Mouse (Mus musculus): ENCODE results near the gene Pgam1. TPM values are rescaled to one million over a fixed set of nuclear protein-coding genes. Genes with fewer than 3 reads are reported as not detected.
"Not testable (repeated sequence)": the region's sequence is repeated elsewhere in the genome, so short reads cannot be mapped to it uniquely, and the experiment has no call there.

The Pgam1 gene
- 400 and 416 TPM in 2 replicates for total RNA-seq (2014; rRNA removed)
- 501 and 537 TPM in 2 replicates for polyA plus RNA-seq (2015; fragmentation: Nextera tagmentation; extraction: Ambion mirVana)

DNA sequence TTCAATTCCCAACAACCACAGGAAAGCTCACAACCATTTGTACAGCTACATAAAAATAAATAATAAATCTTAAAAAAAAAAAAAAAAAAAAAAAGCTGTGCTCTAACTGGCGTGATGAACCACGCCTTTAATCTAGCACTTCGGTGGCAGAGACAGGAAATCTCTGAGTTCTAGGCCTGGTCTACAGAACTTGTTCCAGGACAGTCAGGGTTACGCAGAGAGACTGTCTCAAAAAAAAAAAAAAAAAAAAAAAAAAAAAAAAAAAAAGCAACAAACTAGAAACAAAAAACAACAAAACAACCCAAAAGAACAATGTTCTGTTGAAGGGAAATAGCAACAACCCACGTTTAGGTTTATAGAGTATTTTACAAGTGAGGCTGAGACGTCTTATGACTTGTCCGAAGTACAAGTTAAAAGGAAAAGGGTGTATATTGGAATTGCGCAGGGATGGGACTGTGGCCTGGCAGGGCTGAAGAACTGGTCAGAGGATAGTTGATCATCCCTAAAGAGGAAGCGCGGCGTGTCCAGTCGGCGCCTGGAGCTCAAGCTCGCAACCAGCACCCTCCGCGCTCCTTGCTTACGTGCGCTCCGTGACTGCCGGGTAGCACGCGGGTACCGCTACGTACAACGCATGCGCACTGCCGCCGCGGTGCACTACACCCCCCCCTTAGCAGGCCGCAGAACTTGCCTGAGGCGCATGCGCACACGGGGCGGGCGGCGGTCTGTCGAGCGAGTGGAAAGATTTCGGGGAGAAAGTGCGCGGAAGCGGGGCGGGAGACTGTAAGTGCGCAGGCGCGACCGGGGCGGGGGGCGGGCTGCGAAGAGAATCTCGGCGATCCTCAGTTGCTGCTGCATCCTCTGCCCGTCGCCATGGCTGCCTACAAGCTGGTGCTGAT, at the start of gene Pgam1:
Pgam1 (plus strand) TSS at position 746 of the 896 bp plus-strand sequence.
- Histone ChIP-seq H3K27ac (ENCODE audit: low read depth, low read length) (peak within 1 kb of the TSS; percentile 84), H3K27me3 (ENCODE audit: insufficient read depth, low read length) (no peaks in the 10 kb centered on the region), H3K36me3 (ENCODE audit: insufficient read depth) (peaks cover 8% of the 10 kb centered on the region), H3K9ac (peak within 1 kb of the TSS; percentile 85), H3K4me2 (ENCODE audit: low read depth) (peak within 1 kb of the TSS; percentile 86), H3K9me3 (ENCODE audit: low read length) (no peaks in the 10 kb centered on the region), H3K4me3 (ENCODE audit: low read depth, low read length) (peak within 1 kb of the TSS; percentile 85), H3K4me1 (ENCODE audit: insufficient read depth) (peaks cover 19% of the 10 kb centered on the region)
- 4% methylated on average over 50 of the region's 54 CpGs for WGBS
- ATAC-seq (peak; percentile 97), DNase-seq (peak; percentile 100)
- no peak for TF ChIP-seq CTCF (IDR thresholded peaks at IDR 0.05; ENCODE audit: low read depth)

DNA sequence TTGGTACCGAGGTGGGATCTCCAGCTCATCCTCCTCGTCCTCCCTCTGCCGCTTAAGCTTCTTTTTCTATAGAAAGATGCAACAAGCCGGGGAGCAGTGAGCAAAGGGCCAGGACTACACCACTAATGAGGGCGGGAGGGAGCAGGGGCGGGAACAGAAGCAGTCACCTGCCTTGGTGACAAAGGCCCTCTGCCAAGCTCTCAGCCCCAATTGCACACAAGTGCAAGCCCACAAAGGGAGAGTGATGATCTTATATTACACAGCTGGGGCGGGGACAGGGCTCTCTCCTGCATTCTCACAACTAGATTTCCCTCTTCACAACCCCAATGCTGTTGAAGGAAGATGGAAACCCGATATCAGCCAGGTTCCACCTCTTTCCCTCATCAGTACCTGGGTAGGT, 45.0 kb upstream of the Pgam1 start:
- DNase-seq, result no peak
- no peak overlapping the region for H3K9ac ChIP-seq
- no peak for ATAC-seq
- H3K36me3 ChIP-seq (ENCODE audit: insufficient read depth), result peaks cover 80% of the 10 kb centered on the region
- H3K9me3 ChIP-seq (ENCODE audit: low read length), result no peaks in the 10 kb centered on the region
- H3K27ac ChIP-seq (ENCODE audit: low read depth, low read length), result no peak overlapping the region
- H3K4me3 ChIP-seq (ENCODE audit: low read depth, low read length), result no peak overlapping the region
- no peak for TF ChIP-seq CTCF (IDR thresholded peaks at IDR 0.05; ENCODE audit: low read depth)
- no peaks in the 10 kb centered on the region for H3K27me3 ChIP-seq (ENCODE audit: insufficient read depth, low read length)
- 85% methylated on average over 8 of the region's 8 CpGs for WGBS
- no peaks in the 10 kb centered on the region for H3K4me1 ChIP-seq (ENCODE audit: insufficient read depth)
- no peak overlapping the region for H3K4me2 ChIP-seq (ENCODE audit: low read depth)

DNA sequence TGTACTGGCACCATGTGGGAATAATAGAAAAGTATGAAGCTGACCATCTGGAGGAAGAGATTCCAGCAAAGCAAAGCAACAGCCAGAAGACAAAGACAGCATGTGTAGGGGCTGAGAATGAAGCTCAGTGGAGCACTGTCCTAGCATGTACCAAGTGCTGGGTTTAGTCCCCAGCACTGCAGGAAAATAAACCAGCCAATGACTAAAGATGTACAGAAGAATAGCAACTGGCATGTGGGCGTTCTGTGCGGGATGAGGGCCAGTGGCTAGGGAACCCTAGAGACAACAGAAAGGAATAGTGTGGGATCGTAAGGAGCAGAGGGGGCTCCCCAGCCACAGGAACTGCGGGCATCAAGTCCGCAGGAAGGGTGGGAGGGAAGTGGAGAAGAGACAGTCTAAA, 42.4 kb upstream of the Pgam1 start:
- Histone ChIP-seq H3K27ac (ENCODE audit: low read depth, low read length) (no peak overlapping the region), H3K27me3 (ENCODE audit: insufficient read depth, low read length) (no peaks in the 10 kb centered on the region), H3K4me1 (ENCODE audit: insufficient read depth) (no peaks in the 10 kb centered on the region), H3K9me3 (ENCODE audit: low read length) (no peaks in the 10 kb centered on the region), H3K4me2 (ENCODE audit: low read depth) (no peak overlapping the region), H3K9ac (no peak overlapping the region), H3K36me3 (ENCODE audit: insufficient read depth) (peaks cover 84% of the 10 kb centered on the region), H3K4me3 (ENCODE audit: low read depth, low read length) (no peak overlapping the region)
- WGBS, result 92% methylated on average over 5 of the region's 5 CpGs
- ATAC-seq (no peak), DNase-seq (no peak)
- no peak for TF ChIP-seq CTCF (IDR thresholded peaks at IDR 0.05; ENCODE audit: low read depth)

DNA sequence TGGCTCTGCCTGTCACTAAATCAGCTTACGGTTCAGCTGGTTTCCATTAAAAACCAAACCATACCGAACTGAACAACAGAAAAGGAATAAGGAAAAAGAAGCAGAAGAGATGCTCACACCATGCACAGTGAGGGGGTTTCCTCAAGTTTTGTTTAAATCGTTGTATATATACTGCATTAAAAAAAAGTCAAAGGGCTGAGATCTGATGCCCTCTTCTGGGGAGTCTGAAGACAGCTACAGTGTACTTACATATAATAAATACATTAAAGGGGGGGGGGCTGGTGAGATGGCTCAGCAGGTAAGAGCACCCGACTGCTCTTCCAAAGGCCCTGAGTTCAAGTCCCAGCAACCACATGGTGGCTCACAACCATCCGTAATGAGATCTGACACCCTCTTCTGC, 41.8 kb upstream of the Pgam1 start:
- WGBS, result 75% methylated on average over 5 of the region's 5 CpGs
- DNase-seq (peak; percentile 17), ATAC-seq (0 out of 2 replicates have a peak, but pooled peaks have one; percentile 18)
- not testable (repeated sequence) for H3K4me2 ChIP-seq (ENCODE audit: low read depth); H3K27me3 ChIP-seq (ENCODE audit: insufficient read depth, low read length); H3K4me1 ChIP-seq (ENCODE audit: insufficient read depth); H3K9me3 ChIP-seq (ENCODE audit: low read length); H3K4me3 ChIP-seq (ENCODE audit: low read depth, low read length); H3K9ac ChIP-seq; H3K27ac ChIP-seq (ENCODE audit: low read depth, low read length)
- TF ChIP-seq CTCF (IDR thresholded peaks at IDR 0.05; ENCODE audit: low read depth), result peak; percentile 26; the same call in 1 of the 2 replicates
- H3K36me3 ChIP-seq (ENCODE audit: insufficient read depth), result peaks cover 88% of the 10 kb centered on the region

DNA sequence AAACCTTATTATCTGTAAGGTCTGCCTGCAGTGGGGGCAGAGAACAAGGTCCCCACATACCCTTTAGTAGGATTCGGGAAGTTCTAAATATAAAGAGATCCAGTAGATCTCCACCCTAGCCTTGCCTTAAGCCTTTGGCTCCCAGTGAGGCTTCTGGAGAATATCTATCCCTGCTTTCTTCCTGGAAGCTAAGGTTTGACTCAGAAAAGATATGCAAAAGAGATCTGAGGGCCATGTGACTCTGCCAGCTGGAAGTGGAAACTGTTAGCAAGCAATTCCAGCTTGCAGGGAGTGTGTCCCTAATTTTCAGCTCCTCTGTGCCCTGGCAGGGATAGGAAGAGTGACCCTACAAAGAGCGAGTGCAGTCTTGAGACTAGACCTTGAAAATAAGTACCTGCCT, 39.4 kb upstream of the Pgam1 start:
- no peak for TF ChIP-seq CTCF (IDR thresholded peaks at IDR 0.05; ENCODE audit: low read depth)
- no peak for ATAC-seq
- Histone ChIP-seq H3K27me3 (ENCODE audit: insufficient read depth, low read length) (no peaks in the 10 kb centered on the region), H3K27ac (ENCODE audit: low read depth, low read length) (no peak overlapping the region), H3K9ac (no peak overlapping the region), H3K36me3 (ENCODE audit: insufficient read depth) (peaks cover 83% of the 10 kb centered on the region), H3K9me3 (ENCODE audit: low read length) (no peaks in the 10 kb centered on the region), H3K4me1 (ENCODE audit: insufficient read depth) (no peaks in the 10 kb centered on the region), H3K4me2 (ENCODE audit: low read depth) (no peak overlapping the region), H3K4me3 (ENCODE audit: low read depth, low read length) (no peak overlapping the region)
- WGBS, result 89% methylated on average over 2 of the region's 2 CpGs
- no peak for DNase-seq

DNA sequence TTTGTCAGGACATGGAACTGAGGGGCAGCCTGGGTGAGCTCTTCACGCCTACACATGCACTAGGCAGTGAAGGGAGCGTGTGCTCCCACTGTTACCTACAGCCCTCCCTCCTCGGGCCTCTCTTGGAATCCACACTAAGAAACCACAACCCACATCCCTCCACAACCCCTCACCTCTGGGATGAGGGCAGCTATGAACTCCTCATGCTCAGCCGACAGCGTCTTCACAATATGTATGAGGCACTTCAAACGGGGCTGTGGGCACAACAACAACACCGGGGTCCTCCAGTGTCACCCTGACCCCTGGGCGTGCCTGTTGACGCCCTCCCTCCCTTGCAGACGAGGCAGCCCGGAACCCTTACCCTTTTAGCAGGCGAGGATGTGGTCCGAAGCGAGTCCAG, 37.4 kb upstream of the Pgam1 start:
- H3K36me3 ChIP-seq (ENCODE audit: insufficient read depth), result peaks cover 71% of the 10 kb centered on the region
- H3K9ac ChIP-seq, result no peak overlapping the region
- WGBS, result 90% methylated on average over 14 of the region's 14 CpGs
- H3K9me3 ChIP-seq (ENCODE audit: low read length), result no peaks in the 10 kb centered on the region
- no peak overlapping the region for H3K4me3 ChIP-seq (ENCODE audit: low read depth, low read length)
- DNase-seq (no peak), ATAC-seq (no peak)
- no peak for TF ChIP-seq CTCF (IDR thresholded peaks at IDR 0.05; ENCODE audit: low read depth)
- no peak overlapping the region for H3K27ac ChIP-seq (ENCODE audit: low read depth, low read length)
- H3K4me1 ChIP-seq (ENCODE audit: insufficient read depth), result no peaks in the 10 kb centered on the region
- no peaks in the 10 kb centered on the region for H3K27me3 ChIP-seq (ENCODE audit: insufficient read depth, low read length)
- no peak overlapping the region for H3K4me2 ChIP-seq (ENCODE audit: low read depth)

DNA sequence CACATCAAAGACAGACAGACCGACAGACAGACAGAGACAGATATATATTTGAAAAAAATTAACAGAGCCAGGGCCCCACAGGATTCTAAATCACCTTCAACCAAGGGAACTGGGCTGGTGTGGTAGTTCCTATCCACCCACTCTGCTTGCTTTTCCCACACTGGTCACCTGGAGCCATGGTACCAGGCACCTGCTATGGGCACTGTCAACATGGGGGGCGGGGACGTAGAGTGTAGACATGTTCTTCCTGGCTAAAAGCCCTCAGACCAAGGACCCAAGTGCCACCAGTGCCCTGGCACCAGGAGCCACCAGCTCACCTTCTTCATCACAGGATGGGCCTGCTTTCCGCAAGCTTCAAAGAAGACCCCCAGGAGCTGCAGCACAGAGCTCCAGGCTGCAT, 29.9 kb upstream of the Pgam1 start:
- H3K4me1 ChIP-seq (ENCODE audit: insufficient read depth), result no peaks in the 10 kb centered on the region
- 97% methylated on average over 4 of the region's 4 CpGs for WGBS
- no peaks in the 10 kb centered on the region for H3K27me3 ChIP-seq (ENCODE audit: insufficient read depth, low read length)
- ATAC-seq, result no peak
- H3K4me2 ChIP-seq (ENCODE audit: low read depth), result no peak overlapping the region
- H3K9me3 ChIP-seq (ENCODE audit: low read length), result no peaks in the 10 kb centered on the region
- H3K4me3 ChIP-seq (ENCODE audit: low read depth, low read length), result no peak overlapping the region
- no peak overlapping the region for H3K9ac ChIP-seq
- H3K27ac ChIP-seq (ENCODE audit: low read depth, low read length), result no peak overlapping the region
- peaks cover 78% of the 10 kb centered on the region for H3K36me3 ChIP-seq (ENCODE audit: insufficient read depth)
- TF ChIP-seq CTCF (IDR thresholded peaks at IDR 0.05; ENCODE audit: low read depth), result no peak
- DNase-seq, result no peak

Measured in forebrain, postnatal 0 days (tissue).